Mouse (Mus musculus): ENCODE results near the gene Tspo2. TPM values are rescaled to one million over a fixed set of nuclear protein-coding genes. Genes with fewer than 3 reads are reported as not detected.

Gene Tspo2
- polyA plus RNA-seq (2015; fragmentation: Nextera tagmentation; extraction: Ambion mirVana): 2.0 and 2.5 TPM in 2 replicates

GRCm38 (mm10) chr17:48451353-48451675 lies at the start of gene Tspo2:
Gene Tspo2 (minus strand): TSS chr17:48451522.
- ATAC-seq: no peak
- Histone ChIP-seq H3K36me3 (ENCODE audit: control insufficient read depth, insufficient read depth) (no peaks in the 10 kb centered on the region), H3K27me3 (replicated peaks; ENCODE audit: control insufficient read depth, insufficient read depth, low read length) (no peaks in the 10 kb centered on the region), H3K9ac (replicated peaks; ENCODE audit: low read depth, low read length) (no peak within 1 kb of the TSS), H3K9me3 (ENCODE audit: control insufficient read depth, low read length) (no peaks in the 10 kb centered on the region), H3K4me2 (ENCODE audit: low read length) (no peak within 1 kb of the TSS), H3K27ac (ENCODE audit: low read length) (no peak within 1 kb of the TSS), H3K4me3 (replicated peaks; ENCODE audit: low read length) (no peak within 1 kb of the TSS), H3K4me1 (replicated peaks; ENCODE audit: control insufficient read depth, insufficient read depth, low read length) (peaks cover 3% of the 10 kb centered on the region; the same call in 1 of the 2 replicates)
- whole genome bisulfite sequencing: 66% methylated on average over 7 of the region's 7 CpGs

DNA sequence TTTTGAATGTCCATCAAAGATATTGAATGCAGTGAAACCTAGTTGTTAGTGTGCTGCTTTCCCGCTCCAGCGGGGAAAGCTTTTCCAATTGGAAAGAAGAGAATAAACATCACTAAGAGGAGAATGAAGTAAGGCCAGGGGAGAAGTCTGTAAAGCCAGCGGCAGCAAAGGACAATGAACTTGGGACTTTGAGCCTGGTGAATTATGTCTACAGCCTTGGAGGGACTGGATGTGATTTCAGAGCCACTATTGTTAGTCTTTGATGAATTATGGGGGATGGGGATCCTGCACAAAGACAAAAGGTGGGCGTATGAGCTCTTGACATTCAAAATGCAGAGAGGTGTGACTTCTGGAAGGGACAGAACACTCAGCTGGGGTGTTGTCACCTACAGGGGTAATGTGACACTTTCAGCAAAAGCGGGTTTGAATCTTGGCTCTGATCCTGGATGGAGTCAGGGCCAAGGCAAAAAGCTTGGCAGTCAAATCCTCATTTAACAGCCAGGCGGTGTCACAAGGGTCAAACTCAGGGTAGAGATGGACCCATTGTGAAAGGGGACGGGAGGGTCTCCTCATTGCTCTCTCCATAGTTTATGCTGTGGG lies 49.6 kb upstream of the Tspo2 start:
- ATAC-seq: no peak
- Histone ChIP-seq H3K4me2 (ENCODE audit: low read length) (no peak overlapping the region), H3K4me3 (replicated peaks; ENCODE audit: low read length) (no peak overlapping the region), H3K27me3 (replicated peaks; ENCODE audit: control insufficient read depth, insufficient read depth, low read length) (no peaks in the 10 kb centered on the region), H3K9me3 (ENCODE audit: control insufficient read depth, low read length) (no peaks in the 10 kb centered on the region), H3K36me3 (ENCODE audit: control insufficient read depth, insufficient read depth) (no peaks in the 10 kb centered on the region), H3K4me1 (replicated peaks; ENCODE audit: control insufficient read depth, insufficient read depth, low read length) (peaks cover 5% of the 10 kb centered on the region; the same call in 1 of the 2 replicates), H3K27ac (ENCODE audit: low read length) (no peak overlapping the region), H3K9ac (replicated peaks; ENCODE audit: low read depth, low read length) (no peak overlapping the region)
- 72% methylated on average over 7 of the region's 7 CpGs for WGBS

DNA sequence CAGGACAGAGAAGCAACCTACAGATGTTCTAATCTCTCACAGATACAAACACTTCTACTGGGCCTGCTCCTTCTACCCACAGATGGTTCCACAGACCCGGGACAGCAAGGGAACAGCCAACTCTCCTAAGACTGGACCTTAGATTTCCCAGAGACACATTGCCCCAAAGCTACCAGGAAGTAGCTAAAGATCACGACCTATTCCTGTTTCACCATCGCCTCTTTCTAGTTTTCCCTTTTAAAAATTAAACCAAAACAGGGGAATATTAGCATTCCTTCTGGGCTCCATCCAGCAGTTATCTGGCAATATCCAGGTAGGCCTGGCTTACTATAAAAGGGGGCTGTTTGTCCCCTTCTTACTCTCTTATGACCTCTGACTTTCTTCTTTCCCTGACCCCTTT lies 46.7 kb upstream of the Tspo2 start:
- no peak overlapping the region for H3K9ac ChIP-seq (replicated peaks; ENCODE audit: low read depth, low read length)
- H3K4me1 ChIP-seq (replicated peaks; ENCODE audit: control insufficient read depth, insufficient read depth, low read length): no peaks in the 10 kb centered on the region
- H3K4me3 ChIP-seq (replicated peaks; ENCODE audit: low read length): no peak overlapping the region
- H3K9me3 ChIP-seq (ENCODE audit: control insufficient read depth, low read length): no peaks in the 10 kb centered on the region
- ATAC-seq: no peak
- H3K27me3 ChIP-seq (replicated peaks; ENCODE audit: control insufficient read depth, insufficient read depth, low read length): no peaks in the 10 kb centered on the region
- H3K36me3 ChIP-seq (ENCODE audit: control insufficient read depth, insufficient read depth): no peaks in the 10 kb centered on the region
- H3K4me2 ChIP-seq (ENCODE audit: low read length): no peak overlapping the region
- no peak overlapping the region for H3K27ac ChIP-seq (ENCODE audit: low read length)
- WGBS: 84% methylated on average over 3 of the region's 3 CpGs

DNA sequence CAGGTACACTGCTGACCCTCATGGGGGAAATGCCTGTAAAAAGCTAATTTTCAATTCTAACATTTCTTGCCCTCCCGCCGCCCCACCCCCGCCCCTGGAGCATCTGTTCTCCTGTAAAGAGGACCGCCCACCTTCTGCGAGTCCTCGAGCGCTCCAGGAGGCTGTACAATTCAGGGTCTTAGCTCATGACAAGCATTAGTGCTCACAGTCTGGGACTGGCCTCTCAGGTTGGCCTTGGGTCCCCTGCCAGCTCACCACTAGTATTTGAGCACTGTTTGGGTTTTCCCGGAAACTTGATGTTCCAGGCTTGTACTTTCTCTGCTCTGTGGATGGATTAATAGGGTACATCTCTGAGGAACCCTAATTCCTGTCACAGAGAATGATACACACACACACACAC lies 42.7 kb upstream of the Tspo2 start:
- Histone ChIP-seq H3K4me2 (ENCODE audit: low read length) (no peak overlapping the region), H3K4me3 (replicated peaks; ENCODE audit: low read length) (no peak overlapping the region), H3K36me3 (ENCODE audit: control insufficient read depth, insufficient read depth) (no peaks in the 10 kb centered on the region), H3K4me1 (replicated peaks; ENCODE audit: control insufficient read depth, insufficient read depth, low read length) (no peaks in the 10 kb centered on the region; the same call in 1 of the 2 replicates), H3K27ac (ENCODE audit: low read length) (no peak overlapping the region), H3K27me3 (replicated peaks; ENCODE audit: control insufficient read depth, insufficient read depth, low read length) (no peaks in the 10 kb centered on the region), H3K9ac (replicated peaks; ENCODE audit: low read depth, low read length) (no peak overlapping the region), H3K9me3 (ENCODE audit: control insufficient read depth, low read length) (no peaks in the 10 kb centered on the region)
- WGBS: 67% methylated on average over 8 of the region's 8 CpGs
- no peak for ATAC-seq

GRCm38 (mm10) chr17:48493582-48493981 lies 42.3 kb upstream of the Tspo2 start:
- WGBS: 52% methylated on average over 7 of the region's 7 CpGs
- Histone ChIP-seq H3K27ac (ENCODE audit: low read length) (no peak overlapping the region), H3K4me3 (replicated peaks; ENCODE audit: low read length) (no peak overlapping the region), H3K4me2 (ENCODE audit: low read length) (no peak overlapping the region), H3K9ac (replicated peaks; ENCODE audit: low read depth, low read length) (no peak overlapping the region), H3K27me3 (replicated peaks; ENCODE audit: control insufficient read depth, insufficient read depth, low read length) (no peaks in the 10 kb centered on the region), H3K4me1 (replicated peaks; ENCODE audit: control insufficient read depth, insufficient read depth, low read length) (no peaks in the 10 kb centered on the region; the same call in 1 of the 2 replicates), H3K9me3 (ENCODE audit: control insufficient read depth, low read length) (no peaks in the 10 kb centered on the region), H3K36me3 (ENCODE audit: control insufficient read depth, insufficient read depth) (no peaks in the 10 kb centered on the region)
- ATAC-seq: no peak

DNA sequence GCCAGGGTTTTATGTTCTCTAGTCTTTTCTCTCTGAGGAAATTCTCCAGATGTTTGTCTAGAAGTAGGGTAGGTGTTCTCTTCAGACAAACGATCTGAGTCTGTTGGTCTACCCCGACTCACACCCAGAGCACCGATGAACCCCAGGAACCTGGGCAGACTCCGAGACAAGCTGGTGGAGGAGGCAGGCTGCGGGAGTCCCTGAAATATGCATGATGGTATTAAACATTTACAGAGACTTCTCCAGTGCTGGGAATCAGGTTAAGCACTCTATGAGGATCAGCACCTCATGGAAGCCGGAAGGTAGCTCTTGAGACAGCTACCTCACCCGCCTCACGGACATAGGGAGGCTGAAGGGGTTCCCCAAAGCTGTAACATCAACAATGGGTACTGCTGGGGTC lies 41.3 kb upstream of the Tspo2 start:
- WGBS: 94% methylated on average over 8 of the region's 8 CpGs
- no peak for ATAC-seq

DNA sequence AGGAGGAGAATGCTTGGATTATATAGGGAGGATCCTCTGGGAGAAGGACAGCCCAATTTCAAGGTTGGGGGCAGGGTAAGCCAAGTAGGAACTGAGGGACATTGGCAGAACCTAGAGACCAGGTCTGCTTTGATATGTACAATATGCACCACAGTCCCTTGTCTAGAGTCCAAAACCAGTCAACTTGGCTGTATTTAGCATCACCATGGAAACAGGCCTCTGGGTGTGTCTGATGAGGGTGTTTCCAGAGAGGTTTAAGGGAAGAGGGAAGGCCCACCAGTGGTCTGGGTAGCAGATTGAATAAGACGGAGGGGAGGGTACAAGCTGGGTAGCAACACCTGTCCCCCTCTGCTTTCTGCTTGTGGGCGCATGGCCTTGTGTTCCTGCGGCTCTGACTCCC lies 38.1 kb upstream of the Tspo2 start:
- Histone ChIP-seq H3K4me1 (replicated peaks; ENCODE audit: control insufficient read depth, insufficient read depth, low read length) (no peaks in the 10 kb centered on the region; the same call in 1 of the 2 replicates), H3K36me3 (ENCODE audit: control insufficient read depth, insufficient read depth) (no peaks in the 10 kb centered on the region), H3K4me3 (replicated peaks; ENCODE audit: low read length) (no peak overlapping the region), H3K9ac (replicated peaks; ENCODE audit: low read depth, low read length) (no peak overlapping the region), H3K9me3 (ENCODE audit: control insufficient read depth, low read length) (no peaks in the 10 kb centered on the region), H3K4me2 (ENCODE audit: low read length) (no peak overlapping the region), H3K27ac (ENCODE audit: low read length) (no peak overlapping the region), H3K27me3 (replicated peaks; ENCODE audit: control insufficient read depth, insufficient read depth, low read length) (no peaks in the 10 kb centered on the region)
- WGBS: 87% methylated on average over 3 of the region's 3 CpGs
- ATAC-seq: no peak

More for the DNA sequence above, 41.3 kb upstream of the Tspo2 start:
- Histone ChIP-seq H3K4me3 (replicated peaks; ENCODE audit: low read length) (no peak overlapping the region), H3K4me1 (replicated peaks; ENCODE audit: control insufficient read depth, insufficient read depth, low read length) (no peaks in the 10 kb centered on the region; the same call in 1 of the 2 replicates), H3K27ac (ENCODE audit: low read length) (no peak overlapping the region), H3K36me3 (ENCODE audit: control insufficient read depth, insufficient read depth) (no peaks in the 10 kb centered on the region), H3K9ac (replicated peaks; ENCODE audit: low read depth, low read length) (no peak overlapping the region), H3K4me2 (ENCODE audit: low read length) (no peak overlapping the region), H3K27me3 (replicated peaks; ENCODE audit: control insufficient read depth, insufficient read depth, low read length) (no peaks in the 10 kb centered on the region), H3K9me3 (ENCODE audit: control insufficient read depth, low read length) (no peaks in the 10 kb centered on the region)

GRCm38 (mm10) chr17:48484191-48484590 lies 32.9 kb upstream of the Tspo2 start:
- WGBS: 91% methylated on average over 5 of the region's 5 CpGs
- Histone ChIP-seq H3K4me3 (replicated peaks; ENCODE audit: low read length) (no peak overlapping the region), H3K9me3 (ENCODE audit: control insufficient read depth, low read length) (no peaks in the 10 kb centered on the region), H3K27ac (ENCODE audit: low read length) (no peak overlapping the region), H3K9ac (replicated peaks; ENCODE audit: low read depth, low read length) (no peak overlapping the region), H3K36me3 (ENCODE audit: control insufficient read depth, insufficient read depth) (no peaks in the 10 kb centered on the region), H3K27me3 (replicated peaks; ENCODE audit: control insufficient read depth, insufficient read depth, low read length) (no peaks in the 10 kb centered on the region), H3K4me1 (replicated peaks; ENCODE audit: control insufficient read depth, insufficient read depth, low read length) (no peaks in the 10 kb centered on the region), H3K4me2 (ENCODE audit: low read length) (no peak overlapping the region)
- no peak for ATAC-seq

DNA sequence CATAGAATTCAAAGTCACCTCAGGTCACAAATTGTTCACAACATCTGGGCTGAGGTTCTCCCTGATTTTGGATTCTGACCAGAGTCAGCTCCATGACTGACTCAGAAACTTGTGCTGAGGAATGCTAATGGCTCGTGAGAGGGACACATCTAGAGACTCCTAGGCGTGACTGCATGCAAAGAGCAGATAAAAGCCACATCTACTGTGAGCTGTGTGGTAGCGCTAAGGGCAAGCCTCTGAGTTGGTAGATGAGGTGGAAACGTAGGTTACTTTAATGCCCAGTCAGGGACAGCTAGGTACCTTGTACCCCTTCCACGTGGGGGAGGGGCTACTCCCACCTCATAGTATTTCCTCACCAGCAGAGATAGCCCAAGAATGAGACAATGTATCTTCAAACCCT lies 32.4 kb upstream of the Tspo2 start:
- Histone ChIP-seq H3K27me3 (replicated peaks; ENCODE audit: control insufficient read depth, insufficient read depth, low read length) (no peaks in the 10 kb centered on the region), H3K9me3 (ENCODE audit: control insufficient read depth, low read length) (no peaks in the 10 kb centered on the region), H3K4me3 (replicated peaks; ENCODE audit: low read length) (no peak overlapping the region), H3K9ac (replicated peaks; ENCODE audit: low read depth, low read length) (no peak overlapping the region), H3K4me2 (ENCODE audit: low read length) (no peak overlapping the region), H3K4me1 (replicated peaks; ENCODE audit: control insufficient read depth, insufficient read depth, low read length) (no peaks in the 10 kb centered on the region), H3K27ac (ENCODE audit: low read length) (no peak overlapping the region), H3K36me3 (ENCODE audit: control insufficient read depth, insufficient read depth) (no peaks in the 10 kb centered on the region)
- ATAC-seq: no peak
- WGBS: 88% methylated on average over 5 of the region's 5 CpGs

DNA sequence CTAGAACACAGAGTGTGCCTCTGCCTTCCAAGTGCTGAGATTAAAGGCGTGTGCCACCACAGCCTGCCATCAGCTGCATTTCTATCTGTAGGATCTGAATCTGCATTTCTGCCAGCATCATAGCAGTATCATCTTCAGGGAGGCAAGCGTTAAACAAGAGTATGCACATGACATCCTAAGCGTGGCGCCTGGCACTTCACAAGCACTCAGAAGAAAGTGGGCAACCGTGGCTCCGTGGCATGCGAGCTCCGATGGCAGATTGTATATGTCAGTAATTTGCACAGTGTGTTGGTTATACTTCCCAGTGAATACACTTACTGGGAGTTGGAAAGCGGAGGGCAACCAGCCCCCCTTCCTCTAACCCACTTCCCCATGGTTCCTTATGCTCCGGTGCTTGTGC lies 28.6 kb upstream of the Tspo2 start:
- ATAC-seq: peak; percentile 82
- H3K27me3 ChIP-seq (replicated peaks; ENCODE audit: control insufficient read depth, insufficient read depth, low read length): no peaks in the 10 kb centered on the region
- no peak overlapping the region for H3K4me3 ChIP-seq (replicated peaks; ENCODE audit: low read length)
- H3K36me3 ChIP-seq (ENCODE audit: control insufficient read depth, insufficient read depth): no peaks in the 10 kb centered on the region
- H3K27ac ChIP-seq (ENCODE audit: low read length): no peak overlapping the region
- no peaks in the 10 kb centered on the region for H3K4me1 ChIP-seq (replicated peaks; ENCODE audit: control insufficient read depth, insufficient read depth, low read length)
- no peak overlapping the region for H3K9ac ChIP-seq (replicated peaks; ENCODE audit: low read depth, low read length)
- H3K4me2 ChIP-seq (ENCODE audit: low read length): no peak overlapping the region
- no peaks in the 10 kb centered on the region for H3K9me3 ChIP-seq (ENCODE audit: control insufficient read depth, low read length)
- WGBS: 70% methylated on average over 10 of the region's 10 CpGs
